Comparison of ENCODE assay signal across 8 mouse cellular contexts in the genomic region with DNA sequence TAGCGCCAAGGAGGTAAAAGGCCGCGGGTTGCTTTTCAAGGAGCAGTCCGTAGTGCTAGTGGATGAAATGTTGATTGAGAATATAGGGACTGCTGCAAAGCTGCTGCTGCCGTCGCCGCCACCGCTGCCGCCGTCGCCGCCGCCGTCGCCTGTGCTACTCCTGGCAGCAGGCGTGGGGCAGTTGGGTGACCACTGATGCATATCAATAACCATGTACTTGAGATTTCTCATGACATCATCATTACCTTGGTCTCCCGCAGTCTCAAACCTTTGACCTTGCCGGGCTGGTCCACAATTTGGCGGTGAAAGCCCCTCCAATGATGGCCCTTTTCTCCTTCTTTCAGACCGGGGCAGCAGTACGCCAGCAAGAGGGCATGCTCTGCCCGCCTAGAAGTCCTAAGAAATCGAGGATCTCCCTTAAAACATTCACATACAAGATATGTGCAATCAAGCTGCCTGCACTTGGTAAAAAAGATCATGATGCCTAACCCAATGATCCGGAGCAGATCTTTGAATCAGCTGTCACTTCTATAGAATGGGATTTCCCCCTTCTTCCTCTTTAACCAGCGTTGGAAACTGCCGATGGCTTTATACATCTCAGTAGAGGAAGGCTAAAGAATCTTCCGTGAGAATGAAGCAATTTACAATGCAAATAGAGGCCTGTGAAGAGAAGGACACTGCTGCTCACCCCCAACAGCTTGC.
DNase-seq lines count a peak whose midpoint lies in the region; ATAC-seq and TF ChIP-seq lines count a peak whose summit lies in the region.

No protein-coding gene starts in this region.

- no peak overlapping the region for H3K27ac ChIP-seq in gastrocnemius, adult 2 months
- peak overlapping the region; percentile 94 for H3K27ac ChIP-seq in neural tube, embryonic 12.5 days

- H3K36me3 ChIP-seq in neural tube, embryonic 12.5 days, result peaks cover 21% of the 10 kb centered on the region

- intact Hi-C loops in gastrocnemius, adult 2 months (cut with DNase I), result no loop called here
- intact Hi-C loops in gastrocnemius, postnatal 14 days (cut with DNase I; ENCODE audit: low total_unique reads), result no loop called here

- H3K4me3 ChIP-seq in gastrocnemius, adult 2 months, result peak overlapping the region; percentile 56
- peak overlapping the region; percentile 52 for H3K4me3 ChIP-seq in neural tube, embryonic 12.5 days

- peak; percentile 33 for ATAC-seq in CD4-positive, CD25-positive, alpha-beta regulatory T cell, adult 4 months
- ATAC-seq in inflammation-experienced regulatory T-cells, adult 6 months, result peak; percentile 24
- no peak; the same call in 1 of the 2 replicates for ATAC-seq in neural tube, embryonic 12.5 days (ENCODE audit: low FRiP score, low read depth)

- H3K27me3 ChIP-seq in neural tube, embryonic 12.5 days (replicated peaks), result no peaks in the 10 kb centered on the region

- under 1% methylated on average over 27 of the region's 27 CpGs for WGBS in neural tube, embryonic 12.5 days

- TF ChIP-seq CTCF in gastrocnemius, adult 2 months (IDR thresholded peaks at IDR 0.05), result no peak

- H3K9me3 ChIP-seq in neural tube, embryonic 12.5 days, result no peaks in the 10 kb centered on the region

- DNase-seq in gastrocnemius, adult 2 months, result no peak
- DNase-seq in gastrocnemius, postnatal 14 days, result no peak
- peak; percentile 43 for DNase-seq in embryo, embryonic 10 days (ENCODE audit: low spot score)
- no peak for DNase-seq in adrenal gland, postnatal 10 days
- DNase-seq in urinary bladder, adult 2 months (ENCODE audit: low spot score), result no peak

- H3K9ac ChIP-seq in neural tube, embryonic 12.5 days, result peak overlapping the region; percentile 95

- H3K4me2 ChIP-seq in neural tube, embryonic 12.5 days (replicated peaks), result peak overlapping the region; percentile 78

- H3K4me1 ChIP-seq in neural tube, embryonic 12.5 days, result no peaks in the 10 kb centered on the region
